Mouse (Mus musculus): ENCODE measurements around the gene Plekhf1. TPM values are rescaled to one million over a fixed set of nuclear protein-coding genes. Genes with fewer than 3 reads are reported as not detected.

Plekhf1 gene
- polyA plus RNA-seq, 1 experiment from 2014 or later = 0.37 TPM

- WGBS = 79% methylated on average over 5 of the region's 5 CpGs
- H3K27ac ChIP-seq (replicated peaks; ENCODE audit: low read depth, low read length) = no peak overlapping the region
- no peaks in the 10 kb centered on the region for H3K36me3 ChIP-seq (ENCODE audit: control insufficient read depth, insufficient read depth, low read length)
- no peaks in the 10 kb centered on the region for H3K4me1 ChIP-seq (ENCODE audit: control insufficient read depth, insufficient read depth, low read length)
- ATAC-seq (ENCODE audit: low FRiP score, low TSS enrichment) (no peak), DNase-seq (no peak)
- H3K9ac ChIP-seq (replicated peaks; ENCODE audit: low read length) = no peak overlapping the region
- no peak overlapping the region for H3K4me3 ChIP-seq (replicated peaks; ENCODE audit: low read depth, low read length)
- no peaks in the 10 kb centered on the region for H3K9me3 ChIP-seq (ENCODE audit: control insufficient read depth, low read length)
- H3K27me3 ChIP-seq (ENCODE audit: control insufficient read depth, insufficient read depth, low read length) = no peaks in the 10 kb centered on the region
- no peak overlapping the region for H3K4me2 ChIP-seq (ENCODE audit: low read length)
Observed at GRCm38 (mm10) chr7:38214473-38215214, 13.2 kb downstream of the Plekhf1 start.

- ATAC-seq (ENCODE audit: low FRiP score, low TSS enrichment) (no peak), DNase-seq (no peak)
- Histone ChIP-seq H3K27me3 (ENCODE audit: control insufficient read depth, insufficient read depth, low read length) (no peaks in the 10 kb centered on the region), H3K4me2 (ENCODE audit: low read length) (no peak overlapping the region), H3K4me1 (ENCODE audit: control insufficient read depth, insufficient read depth, low read length) (no peaks in the 10 kb centered on the region), H3K36me3 (ENCODE audit: control insufficient read depth, insufficient read depth, low read length) (no peaks in the 10 kb centered on the region), H3K9me3 (ENCODE audit: control insufficient read depth, low read length) (no peaks in the 10 kb centered on the region), H3K4me3 (replicated peaks; ENCODE audit: low read depth, low read length) (no peak overlapping the region), H3K9ac (replicated peaks; ENCODE audit: low read length) (no peak overlapping the region), H3K27ac (replicated peaks; ENCODE audit: low read depth, low read length) (no peak overlapping the region)
- 66% methylated on average over 3 of the region's 3 CpGs for WGBS
Observed at GRCm38 (mm10) chr7:38212651-38213062, 15.2 kb downstream of the Plekhf1 start.

DNA sequence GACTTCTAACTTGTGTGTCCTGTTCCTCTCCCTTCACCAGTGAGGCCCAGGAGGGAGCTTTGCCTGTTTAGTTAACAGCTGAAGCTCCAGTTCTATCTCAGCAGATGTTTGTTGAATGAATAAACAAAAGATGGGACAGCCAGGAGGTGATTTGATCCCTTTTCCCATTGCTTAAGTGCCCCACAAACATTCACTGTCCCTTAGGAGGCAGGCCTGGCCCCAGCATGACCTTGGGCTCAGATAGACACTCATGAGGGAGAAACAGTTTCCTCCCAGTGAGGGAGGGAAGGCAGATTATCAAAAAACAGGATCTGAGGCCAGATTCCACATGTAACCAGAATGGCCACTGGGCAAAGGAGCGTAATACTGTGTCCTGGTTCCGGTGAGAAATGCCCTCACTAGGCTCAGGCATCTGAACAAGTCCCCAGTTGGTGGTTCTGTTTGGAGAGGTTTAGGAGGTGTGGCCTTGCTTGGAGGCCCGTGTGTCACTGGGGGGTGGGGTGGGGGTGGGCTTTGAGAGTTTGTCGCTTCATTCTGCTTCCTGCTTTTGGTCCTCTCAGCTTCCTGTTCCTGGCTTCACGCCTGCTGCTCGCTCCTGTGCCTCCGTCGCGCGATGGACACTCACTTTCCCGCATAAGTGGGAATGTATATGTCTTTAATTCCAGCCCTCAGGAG, 18.2 kb downstream of the Plekhf1 start:
- Histone ChIP-seq H3K27me3 (ENCODE audit: control insufficient read depth, insufficient read depth, low read length) (no peaks in the 10 kb centered on the region), H3K4me1 (ENCODE audit: control insufficient read depth, insufficient read depth, low read length) (no peaks in the 10 kb centered on the region), H3K27ac (replicated peaks; ENCODE audit: low read depth, low read length) (no peak overlapping the region), H3K4me2 (ENCODE audit: low read length) (no peak overlapping the region), H3K9me3 (ENCODE audit: control insufficient read depth, low read length) (no peaks in the 10 kb centered on the region), H3K36me3 (ENCODE audit: control insufficient read depth, insufficient read depth, low read length) (no peaks in the 10 kb centered on the region), H3K9ac (replicated peaks; ENCODE audit: low read length) (no peak overlapping the region), H3K4me3 (replicated peaks; ENCODE audit: low read depth, low read length) (no peak overlapping the region)
- no peak for DNase-seq
- 81% methylated on average over 11 of the region's 11 CpGs for WGBS
- ATAC-seq (ENCODE audit: low FRiP score, low TSS enrichment) = no peak

DNA sequence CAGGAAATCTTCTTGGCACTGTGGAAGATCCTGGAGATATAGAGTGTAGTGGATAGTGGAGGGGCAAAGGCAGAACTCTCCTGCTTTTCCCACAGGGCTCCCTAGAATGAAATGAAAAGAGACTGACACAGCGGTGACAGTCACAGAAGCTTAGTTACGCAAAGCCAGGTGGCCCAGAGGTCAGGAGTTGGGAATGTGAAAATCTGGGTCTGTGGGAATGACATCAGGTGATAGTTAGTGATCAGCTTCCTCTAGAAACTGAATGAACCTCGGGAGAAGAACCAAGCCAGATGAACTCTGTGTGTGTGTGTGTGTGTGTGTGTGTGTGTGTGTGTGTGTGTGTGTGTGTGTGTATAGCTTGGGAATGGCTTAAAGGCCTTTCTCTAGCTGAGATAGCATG, 18.8 kb downstream of the Plekhf1 start:
- H3K4me2 ChIP-seq (ENCODE audit: low read length) = no peak overlapping the region

DNA sequence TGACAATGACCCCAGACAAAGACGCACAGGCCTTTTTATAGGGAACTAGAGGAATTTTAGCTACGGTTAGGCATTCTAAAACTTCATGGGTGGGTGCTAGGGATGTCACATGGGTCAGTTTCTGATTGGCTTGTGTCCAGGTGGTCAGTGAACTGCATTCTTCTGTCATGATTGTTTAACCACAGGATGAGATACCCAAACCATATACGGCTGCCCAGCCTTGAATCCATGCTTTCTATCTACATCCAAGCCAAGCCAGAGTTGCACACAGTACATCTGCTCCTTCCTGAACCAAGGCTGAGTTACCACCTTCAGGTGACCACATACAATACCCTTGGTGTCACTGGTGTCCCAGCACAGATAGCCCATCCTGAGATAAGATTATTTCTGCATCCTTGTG, 21.3 kb downstream of the Plekhf1 start:
- H3K27ac ChIP-seq (replicated peaks; ENCODE audit: low read depth, low read length) = no peak overlapping the region
- no peaks in the 10 kb centered on the region for H3K4me1 ChIP-seq (ENCODE audit: control insufficient read depth, insufficient read depth, low read length)
- ATAC-seq (ENCODE audit: low FRiP score, low TSS enrichment) (no peak), DNase-seq (no peak)
- no peak overlapping the region for H3K4me2 ChIP-seq (ENCODE audit: low read length)
- no peaks in the 10 kb centered on the region for H3K9me3 ChIP-seq (ENCODE audit: control insufficient read depth, low read length)
- WGBS = 79% methylated on average over 3 of the region's 3 CpGs
- H3K9ac ChIP-seq (replicated peaks; ENCODE audit: low read length) = no peak overlapping the region
- no peaks in the 10 kb centered on the region for H3K27me3 ChIP-seq (ENCODE audit: control insufficient read depth, insufficient read depth, low read length)
- no peaks in the 10 kb centered on the region for H3K36me3 ChIP-seq (ENCODE audit: control insufficient read depth, insufficient read depth, low read length)
- no peak overlapping the region for H3K4me3 ChIP-seq (replicated peaks; ENCODE audit: low read depth, low read length)

More for the DNA sequence above, 18.8 kb downstream of the Plekhf1 start:
- Histone ChIP-seq H3K9ac (replicated peaks; ENCODE audit: low read length) (no peak overlapping the region), H3K27ac (replicated peaks; ENCODE audit: low read depth, low read length) (no peak overlapping the region), H3K4me1 (ENCODE audit: control insufficient read depth, insufficient read depth, low read length) (no peaks in the 10 kb centered on the region), H3K9me3 (ENCODE audit: control insufficient read depth, low read length) (no peaks in the 10 kb centered on the region), H3K4me3 (replicated peaks; ENCODE audit: low read depth, low read length) (no peak overlapping the region), H3K36me3 (ENCODE audit: control insufficient read depth, insufficient read depth, low read length) (no peaks in the 10 kb centered on the region), H3K27me3 (ENCODE audit: control insufficient read depth, insufficient read depth, low read length) (no peaks in the 10 kb centered on the region)
- no peak for ATAC-seq (ENCODE audit: low FRiP score, low TSS enrichment)
- WGBS = 79% methylated on average over 3 of the region's 3 CpGs
- no peak for DNase-seq

DNA sequence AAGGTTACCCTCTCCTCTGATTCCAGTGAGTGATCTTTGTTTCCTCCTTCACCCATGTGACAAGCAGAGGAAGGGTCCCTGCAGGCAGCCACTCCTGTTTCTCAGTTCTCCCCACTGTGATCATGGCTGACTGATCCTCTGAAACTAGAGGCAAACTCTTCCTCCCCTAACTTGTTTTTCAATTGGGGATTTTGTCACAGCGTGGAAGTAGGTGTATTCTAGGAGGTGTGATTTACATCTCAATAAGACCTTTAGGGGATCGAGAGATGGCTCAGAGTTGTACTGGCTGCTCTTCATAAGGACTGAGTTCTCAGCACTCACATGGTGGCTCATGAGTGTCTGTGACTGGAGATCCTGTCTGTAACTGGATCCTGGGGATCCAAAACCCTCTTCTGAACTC, 22.0 kb downstream of the Plekhf1 start:
- H3K9me3 ChIP-seq (ENCODE audit: control insufficient read depth, low read length) = no peaks in the 10 kb centered on the region
- 19% methylated on average over 2 of the region's 2 CpGs for WGBS
- no peaks in the 10 kb centered on the region for H3K4me1 ChIP-seq (ENCODE audit: control insufficient read depth, insufficient read depth, low read length)
- ATAC-seq (ENCODE audit: low FRiP score, low TSS enrichment) (no peak), DNase-seq (no peak)
- no peak overlapping the region for H3K4me2 ChIP-seq (ENCODE audit: low read length)
- no peak overlapping the region for H3K4me3 ChIP-seq (replicated peaks; ENCODE audit: low read depth, low read length)
- H3K9ac ChIP-seq (replicated peaks; ENCODE audit: low read length) = no peak overlapping the region
- no peak overlapping the region for H3K27ac ChIP-seq (replicated peaks; ENCODE audit: low read depth, low read length)
- no peaks in the 10 kb centered on the region for H3K36me3 ChIP-seq (ENCODE audit: control insufficient read depth, insufficient read depth, low read length)
- H3K27me3 ChIP-seq (ENCODE audit: control insufficient read depth, insufficient read depth, low read length) = no peaks in the 10 kb centered on the region

DNA sequence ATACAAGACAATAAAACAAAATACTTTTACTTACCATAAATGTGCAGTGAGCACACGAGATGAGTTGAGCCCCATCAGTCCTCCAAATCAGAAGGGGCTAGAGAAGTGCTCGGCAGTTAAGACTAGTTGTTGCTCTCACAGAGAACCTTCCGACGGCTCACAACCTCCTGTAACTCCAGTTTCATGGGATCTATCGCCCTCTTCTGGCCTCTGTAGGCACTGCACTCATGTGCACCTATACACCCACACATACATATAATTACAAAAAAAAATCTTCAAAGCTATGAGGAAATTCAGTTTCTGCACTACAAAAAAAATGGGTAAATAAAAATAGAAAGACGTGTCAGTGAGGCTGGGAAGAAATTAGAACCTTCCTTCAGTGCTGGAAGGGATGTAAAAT, 23.5 kb downstream of the Plekhf1 start:
- H3K4me1 ChIP-seq (ENCODE audit: control insufficient read depth, insufficient read depth, low read length) = no peaks in the 10 kb centered on the region
- H3K27ac ChIP-seq (replicated peaks; ENCODE audit: low read depth, low read length) = no peak overlapping the region
- no peak overlapping the region for H3K4me2 ChIP-seq (ENCODE audit: low read length)
- no peaks in the 10 kb centered on the region for H3K27me3 ChIP-seq (ENCODE audit: control insufficient read depth, insufficient read depth, low read length)
- ATAC-seq (ENCODE audit: low FRiP score, low TSS enrichment) = no peak
- 90% methylated on average over 6 of the region's 6 CpGs for WGBS
- no peaks in the 10 kb centered on the region for H3K36me3 ChIP-seq (ENCODE audit: control insufficient read depth, insufficient read depth, low read length)
- no peak overlapping the region for H3K9ac ChIP-seq (replicated peaks; ENCODE audit: low read length)
- DNase-seq = no peak
- no peaks in the 10 kb centered on the region for H3K9me3 ChIP-seq (ENCODE audit: control insufficient read depth, low read length)
- no peak overlapping the region for H3K4me3 ChIP-seq (replicated peaks; ENCODE audit: low read depth, low read length)

- Histone ChIP-seq H3K4me2 (ENCODE audit: low read length) (peak overlapping the region; percentile 61; the same call in 1 of the 2 replicates), H3K27me3 (ENCODE audit: control insufficient read depth, insufficient read depth, low read length) (no peaks in the 10 kb centered on the region), H3K4me1 (ENCODE audit: control insufficient read depth, insufficient read depth, low read length) (no peaks in the 10 kb centered on the region), H3K27ac (replicated peaks; ENCODE audit: low read depth, low read length) (no peak overlapping the region), H3K4me3 (replicated peaks; ENCODE audit: low read depth, low read length) (no peak overlapping the region), H3K9me3 (ENCODE audit: control insufficient read depth, low read length) (no peaks in the 10 kb centered on the region), H3K9ac (replicated peaks; ENCODE audit: low read length) (no peak overlapping the region), H3K36me3 (ENCODE audit: control insufficient read depth, insufficient read depth, low read length) (no peaks in the 10 kb centered on the region)
- DNase-seq (no peak), ATAC-seq (ENCODE audit: low FRiP score, low TSS enrichment) (0 out of 2 replicates have a peak, but pooled peaks have one; percentile 22)
- WGBS = 38% methylated on average over 3 of the region's 3 CpGs
Observed at GRCm38 (mm10) chr7:38201290-38201658, 26.5 kb downstream of the Plekhf1 start.
